Mouse (Mus musculus): ENCODE measurements at regions not wholly inside any gene's neighbourhood (a gene's known extent, or its start where the extent isn't known, plus 50 kb on each side); places are given as distances from the start of the nearest gene placed in this dataset.

DNA sequence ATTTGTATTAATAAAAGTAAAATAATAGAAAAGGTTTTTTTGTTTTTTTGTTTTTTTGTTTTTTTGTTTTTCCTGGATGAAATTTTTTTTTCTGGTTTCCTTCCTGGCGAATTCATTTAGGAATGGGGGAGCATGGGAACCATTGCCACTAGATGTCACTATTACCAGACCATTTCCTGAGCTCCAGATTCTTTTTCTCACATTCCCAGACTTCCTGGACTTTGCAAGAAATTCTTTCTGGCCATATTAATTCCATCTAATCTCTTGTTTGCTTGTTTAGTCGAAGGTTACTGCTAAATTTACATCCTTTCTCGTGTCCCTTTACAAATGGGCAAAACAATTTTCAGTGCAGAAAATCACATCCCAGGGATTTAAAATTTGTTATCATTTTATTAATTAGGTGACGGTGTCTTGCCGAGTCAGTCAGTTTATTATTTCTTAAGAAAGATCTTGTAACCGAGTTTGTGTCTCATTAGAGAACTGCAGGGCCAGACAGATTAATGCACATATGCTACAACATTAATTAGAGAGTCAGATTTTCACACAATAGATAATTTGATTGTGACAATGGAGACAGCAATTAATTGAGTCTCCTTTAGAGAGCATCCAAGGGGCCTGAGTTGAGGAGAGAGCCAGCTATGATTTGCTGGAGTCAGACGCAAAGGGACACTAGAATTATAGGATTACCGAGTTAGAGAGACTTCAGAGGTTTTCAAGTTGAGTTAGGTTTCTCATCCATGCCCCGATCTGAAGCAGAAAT lies 1702.5 kb upstream of the Tenm2 start:
- no peaks in the 10 kb centered on the region for H3K9me3 ChIP-seq (ENCODE audit: control insufficient read depth, low read length)
- ATAC-seq (ENCODE audit: low FRiP score, low TSS enrichment): 0 out of 2 replicates have a peak, but pooled peaks have one; percentile 28
- H3K4me3 ChIP-seq (ENCODE audit: low read length): no peak overlapping the region
- no peaks in the 10 kb centered on the region for H3K4me1 ChIP-seq (ENCODE audit: control insufficient read depth, insufficient read depth, low read length)
- WGBS: 49% methylated on average over 9 of the region's 9 CpGs
- no peak overlapping the region for H3K4me2 ChIP-seq (replicated peaks; ENCODE audit: low read depth, low read length)
- no peaks in the 10 kb centered on the region for H3K27me3 ChIP-seq (ENCODE audit: control insufficient read depth, insufficient read depth, low read length)
- H3K9ac ChIP-seq (ENCODE audit: low read depth, low read length): no peak overlapping the region
- no peak overlapping the region for H3K27ac ChIP-seq (ENCODE audit: low read depth, low read length)
- no peaks in the 10 kb centered on the region for H3K36me3 ChIP-seq (ENCODE audit: control insufficient read depth, insufficient read depth, low read length)
